Mouse (Mus musculus): ENCODE measurements around the gene Cenpe. TPM values are rescaled to one million over a fixed set of nuclear protein-coding genes. Genes with fewer than 3 reads are reported as not detected.
A peak's percentile ranks its signal among the peaks of the same experiment; 100 is the strongest.

The Cenpe gene
- polyA plus RNA-seq, 1 experiment from 2014 or later, result 17.2 TPM

- Histone ChIP-seq H3K4me1 (replicated peaks) (no peaks in the 10 kb centered on the region), H3K27me3 (ENCODE audit: insufficient read depth, poor library complexity, severe bottlenecking) (no peaks in the 10 kb centered on the region), H3K27ac (no peak overlapping the region), H3K4me3 (no peak overlapping the region), H3K36me3 (peaks cover 91% of the 10 kb centered on the region), H3K9me3 (no peaks in the 10 kb centered on the region)
- 91% methylated on average over 6 of the region's 6 CpGs for WGBS
- no peak for DNase-seq (ENCODE audit: low spot score)
Observed at GRCm38 (mm10) chr3:135251825-135252224, 39.5 kb downstream of the Cenpe start.

GRCm38 (mm10) chr3:135254784-135255183 lies 42.4 kb downstream of the Cenpe start:
- Histone ChIP-seq H3K27ac (no peak overlapping the region), H3K4me3 (no peak overlapping the region), H3K36me3 (peaks cover 91% of the 10 kb centered on the region), H3K27me3 (ENCODE audit: insufficient read depth, poor library complexity, severe bottlenecking) (no peaks in the 10 kb centered on the region), H3K9me3 (no peaks in the 10 kb centered on the region), H3K4me1 (replicated peaks) (no peaks in the 10 kb centered on the region)
- DNase-seq (ENCODE audit: low spot score), result no peak

GRCm38 (mm10) chr3:135258919-135259318 lies 46.6 kb downstream of the Cenpe start:
- Histone ChIP-seq H3K9me3 (no peaks in the 10 kb centered on the region), H3K4me1 (replicated peaks) (no peaks in the 10 kb centered on the region), H3K36me3 (peaks cover 97% of the 10 kb centered on the region), H3K27ac (no peak overlapping the region), H3K4me3 (no peak overlapping the region), H3K27me3 (ENCODE audit: insufficient read depth, poor library complexity, severe bottlenecking) (no peaks in the 10 kb centered on the region)
- 89% methylated on average over 10 of the region's 10 CpGs for WGBS
- DNase-seq (ENCODE audit: low spot score), result no peak

- peaks cover 100% of the 10 kb centered on the region for H3K36me3 ChIP-seq
- H3K4me3 ChIP-seq, result no peak overlapping the region
- H3K27ac ChIP-seq, result no peak overlapping the region
- no peaks in the 10 kb centered on the region for H3K27me3 ChIP-seq (ENCODE audit: insufficient read depth, poor library complexity, severe bottlenecking)
- H3K9me3 ChIP-seq, result no peaks in the 10 kb centered on the region
- no peaks in the 10 kb centered on the region for H3K4me1 ChIP-seq (replicated peaks)
- no peak for DNase-seq (ENCODE audit: low spot score)
- 94% methylated on average over 7 of the region's 7 CpGs for WGBS
Observed at GRCm38 (mm10) chr3:135260233-135260632, 47.9 kb downstream of the Cenpe start.

- Histone ChIP-seq H3K4me1 (replicated peaks) (no peaks in the 10 kb centered on the region), H3K36me3 (peaks cover 100% of the 10 kb centered on the region)
- 91% methylated on average over 5 of the region's 5 CpGs for WGBS
Observed at GRCm38 (mm10) chr3:135268616-135269015, 56.3 kb downstream of the Cenpe start.

GRCm38 (mm10) chr3:135269391-135269990 lies 57.2 kb downstream of the Cenpe start:
- Histone ChIP-seq H3K27ac (no peak overlapping the region), H3K4me3 (no peak overlapping the region), H3K9me3 (no peaks in the 10 kb centered on the region), H3K4me1 (replicated peaks) (no peaks in the 10 kb centered on the region), H3K27me3 (ENCODE audit: insufficient read depth, poor library complexity, severe bottlenecking) (no peaks in the 10 kb centered on the region), H3K36me3 (peaks cover 95% of the 10 kb centered on the region)
- 94% methylated on average over 10 of the region's 10 CpGs for WGBS
- no peak for DNase-seq (ENCODE audit: low spot score)

More at GRCm38 (mm10) chr3:135268616-135269015, 56.3 kb downstream of the Cenpe start:
- DNase-seq (ENCODE audit: low spot score), result no peak
- H3K4me3 ChIP-seq, result no peak overlapping the region
- no peaks in the 10 kb centered on the region for H3K9me3 ChIP-seq
- no peaks in the 10 kb centered on the region for H3K27me3 ChIP-seq (ENCODE audit: insufficient read depth, poor library complexity, severe bottlenecking)
- no peak overlapping the region for H3K27ac ChIP-seq

- 93% methylated on average over 12 of the region's 12 CpGs for WGBS
- DNase-seq (ENCODE audit: low spot score), result no peak
- Histone ChIP-seq H3K27ac (no peak overlapping the region), H3K27me3 (ENCODE audit: insufficient read depth, poor library complexity, severe bottlenecking) (no peaks in the 10 kb centered on the region), H3K9me3 (no peaks in the 10 kb centered on the region), H3K4me1 (replicated peaks) (no peaks in the 10 kb centered on the region), H3K36me3 (peaks cover 67% of the 10 kb centered on the region), H3K4me3 (no peak overlapping the region)
Observed at GRCm38 (mm10) chr3:135272627-135273026, 60.3 kb downstream of the Cenpe start.

- Histone ChIP-seq H3K9me3 (no peaks in the 10 kb centered on the region), H3K27me3 (ENCODE audit: insufficient read depth, poor library complexity, severe bottlenecking) (no peaks in the 10 kb centered on the region), H3K36me3 (peaks cover 62% of the 10 kb centered on the region), H3K4me1 (replicated peaks) (no peaks in the 10 kb centered on the region), H3K27ac (no peak overlapping the region), H3K4me3 (no peak overlapping the region)
- 94% methylated on average over 13 of the region's 13 CpGs for WGBS
- no peak for DNase-seq (ENCODE audit: low spot score)
Observed at GRCm38 (mm10) chr3:135273047-135273446, 60.7 kb downstream of the Cenpe start.

GRCm38 (mm10) chr3:135280160-135280559 lies 67.8 kb downstream of the Cenpe start:
- Histone ChIP-seq H3K4me3 (no peak overlapping the region), H3K36me3 (no peaks in the 10 kb centered on the region), H3K27me3 (ENCODE audit: insufficient read depth, poor library complexity, severe bottlenecking) (no peaks in the 10 kb centered on the region), H3K27ac (peak overlapping the region; percentile 88), H3K9me3 (no peaks in the 10 kb centered on the region), H3K4me1 (replicated peaks) (peaks cover 3% of the 10 kb centered on the region; the same call in 1 of the 2 replicates)
- 77% methylated on average over 4 of the region's 4 CpGs for WGBS
- no peak for DNase-seq (ENCODE audit: low spot score)

GRCm38 (mm10) chr3:135280669-135281415 lies 68.5 kb downstream of the Cenpe start, which contains the start of gene Bdh2:
TSS of gene Bdh2 (plus strand) at chr3:135281221.
- Histone ChIP-seq H3K27ac (peak within 1 kb of the TSS; percentile 88), H3K27me3 (ENCODE audit: insufficient read depth, poor library complexity, severe bottlenecking) (no peaks in the 10 kb centered on the region), H3K4me1 (replicated peaks) (peaks cover 3% of the 10 kb centered on the region; the same call in 1 of the 2 replicates), H3K9me3 (no peaks in the 10 kb centered on the region), H3K4me3 (peak within 1 kb of the TSS; percentile 16; the same call in 1 of the 2 replicates), H3K36me3 (no peaks in the 10 kb centered on the region)
- 28% methylated on average over 14 of the region's 14 CpGs for WGBS
- DNase-seq (ENCODE audit: low spot score), result peak; percentile 89

GRCm38 (mm10) chr3:135281701-135282100 lies 69.4 kb downstream of the Cenpe start:
- WGBS, result 82% methylated on average over 8 of the region's 8 CpGs
- DNase-seq (ENCODE audit: low spot score), result no peak
- H3K9me3 ChIP-seq, result no peaks in the 10 kb centered on the region
- H3K36me3 ChIP-seq, result no peaks in the 10 kb centered on the region
- peaks cover 3% of the 10 kb centered on the region; the same call in 1 of the 2 replicates for H3K4me1 ChIP-seq (replicated peaks)
- no peak overlapping the region for H3K4me3 ChIP-seq
- H3K27ac ChIP-seq, result no peak overlapping the region
- H3K27me3 ChIP-seq (ENCODE audit: insufficient read depth, poor library complexity, severe bottlenecking), result no peaks in the 10 kb centered on the region

- Histone ChIP-seq H3K27me3 (ENCODE audit: insufficient read depth, poor library complexity, severe bottlenecking) (no peaks in the 10 kb centered on the region), H3K36me3 (no peaks in the 10 kb centered on the region), H3K9me3 (no peaks in the 10 kb centered on the region), H3K4me1 (replicated peaks) (peaks cover 3% of the 10 kb centered on the region; the same call in 1 of the 2 replicates), H3K27ac (no peak overlapping the region), H3K4me3 (no peak overlapping the region)
- DNase-seq (ENCODE audit: low spot score), result no peak
- WGBS, result 89% methylated on average over 11 of the region's 11 CpGs
Observed at GRCm38 (mm10) chr3:135285256-135285655, 72.9 kb downstream of the Cenpe start.

GRCm38 (mm10) chr3:135285807-135286206 lies 73.5 kb downstream of the Cenpe start:
- Histone ChIP-seq H3K4me3 (no peak overlapping the region), H3K36me3 (no peaks in the 10 kb centered on the region), H3K27ac (no peak overlapping the region), H3K27me3 (ENCODE audit: insufficient read depth, poor library complexity, severe bottlenecking) (no peaks in the 10 kb centered on the region), H3K4me1 (replicated peaks) (peaks cover under 1% of the 10 kb centered on the region; the same call in 1 of the 2 replicates), H3K9me3 (no peaks in the 10 kb centered on the region)
- 86% methylated on average over 3 of the region's 3 CpGs for WGBS
- DNase-seq (ENCODE audit: low spot score), result no peak

Data from hindbrain, embryonic 10.5 days (tissue).